Mouse (Mus musculus) cerebellum, postnatal 25 days (tissue): ENCODE measurements around the gene Clcn1.

Experiments used
- DNase-seq, 2 experiments: peaks; one replicate each; pipeline ENCODE4 v3.0.0; 2021; ENCODE audit warnings: mixed read lengths in 2 of 2

Clcn1 gene

DNA sequence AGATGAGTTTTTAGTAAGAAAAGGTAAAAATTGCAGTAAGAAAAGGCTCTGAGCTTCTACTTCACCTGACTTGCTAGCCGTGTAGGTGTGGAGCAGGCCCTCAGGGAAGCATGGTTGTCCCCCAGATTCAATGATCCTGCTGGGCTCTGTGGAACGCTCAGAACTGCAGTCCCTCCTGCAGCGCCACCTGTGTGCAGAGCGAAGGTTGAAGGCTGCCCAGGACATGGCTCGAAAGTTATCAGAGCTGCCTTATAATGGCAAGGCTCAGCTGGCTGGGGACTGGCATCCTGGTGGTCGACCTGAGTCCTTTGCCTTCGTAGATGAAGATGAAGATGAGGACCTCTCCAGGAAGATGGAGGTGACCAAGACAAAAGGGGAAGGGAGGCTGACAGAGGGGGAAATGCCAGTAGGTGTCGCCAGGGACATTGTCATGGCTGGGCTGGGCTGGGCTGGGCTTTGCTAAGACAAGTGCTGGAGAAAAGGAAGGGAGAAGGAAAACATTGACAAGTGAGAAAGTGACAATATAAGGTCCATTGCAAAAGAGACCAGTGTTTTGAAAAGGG is 23.4 kb downstream of the Clcn1 start:
- peak; percentile 55 to 73 for DNase-seq

DNA sequence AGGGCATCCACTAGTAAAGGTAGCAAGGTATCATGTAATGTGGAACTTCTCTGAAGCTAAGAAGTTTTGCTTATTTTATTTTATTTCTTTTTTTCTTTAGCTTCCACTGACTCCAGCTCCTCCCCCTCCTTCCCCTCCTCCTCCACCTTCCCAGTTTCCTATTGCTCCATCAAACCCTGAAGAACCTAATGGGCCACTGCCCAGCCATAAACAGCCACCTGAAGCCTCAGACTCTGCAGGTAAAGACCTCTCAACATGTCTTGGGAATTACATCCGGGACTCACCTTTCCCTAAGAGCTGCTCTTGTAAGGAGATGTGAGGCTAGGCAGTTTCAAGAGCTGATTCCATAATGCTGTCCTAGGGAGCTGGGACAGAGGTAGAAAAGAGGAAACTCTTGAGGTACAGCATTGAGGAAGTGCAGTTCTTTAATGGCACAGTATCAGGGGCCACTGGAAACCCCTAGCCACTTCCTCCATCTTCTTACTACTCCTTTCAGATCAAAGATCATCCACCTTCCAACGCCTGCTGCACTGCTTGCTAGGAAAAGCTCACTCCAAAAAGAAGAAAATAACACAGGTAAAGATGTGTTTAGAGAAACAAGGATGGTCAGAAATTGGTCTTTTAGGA is 24.1 kb downstream of the Clcn1 start:
- no peak for DNase-seq

DNA sequence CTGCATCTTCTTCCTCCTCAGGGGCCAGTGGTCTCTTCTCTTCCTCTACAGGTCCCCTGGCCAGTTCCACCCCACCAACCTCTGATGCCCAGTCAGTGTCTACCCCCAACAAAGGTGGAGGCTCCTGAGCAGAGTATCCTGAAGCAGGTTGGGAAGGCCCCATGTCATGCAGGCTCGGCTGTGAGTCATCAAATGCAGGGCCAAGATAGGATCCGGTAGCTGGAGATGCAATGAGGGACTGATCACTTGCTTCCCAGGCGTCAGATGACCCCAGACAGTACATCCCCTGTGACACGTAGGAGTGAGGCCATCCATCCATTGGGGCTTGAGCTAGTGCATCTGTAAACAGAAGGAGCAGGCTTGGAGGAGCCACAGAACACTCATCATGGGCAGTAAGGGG is 31.8 kb downstream of the Clcn1 start:
- DNase-seq = peak in 1 of 2 experiments; percentile 47

DNA sequence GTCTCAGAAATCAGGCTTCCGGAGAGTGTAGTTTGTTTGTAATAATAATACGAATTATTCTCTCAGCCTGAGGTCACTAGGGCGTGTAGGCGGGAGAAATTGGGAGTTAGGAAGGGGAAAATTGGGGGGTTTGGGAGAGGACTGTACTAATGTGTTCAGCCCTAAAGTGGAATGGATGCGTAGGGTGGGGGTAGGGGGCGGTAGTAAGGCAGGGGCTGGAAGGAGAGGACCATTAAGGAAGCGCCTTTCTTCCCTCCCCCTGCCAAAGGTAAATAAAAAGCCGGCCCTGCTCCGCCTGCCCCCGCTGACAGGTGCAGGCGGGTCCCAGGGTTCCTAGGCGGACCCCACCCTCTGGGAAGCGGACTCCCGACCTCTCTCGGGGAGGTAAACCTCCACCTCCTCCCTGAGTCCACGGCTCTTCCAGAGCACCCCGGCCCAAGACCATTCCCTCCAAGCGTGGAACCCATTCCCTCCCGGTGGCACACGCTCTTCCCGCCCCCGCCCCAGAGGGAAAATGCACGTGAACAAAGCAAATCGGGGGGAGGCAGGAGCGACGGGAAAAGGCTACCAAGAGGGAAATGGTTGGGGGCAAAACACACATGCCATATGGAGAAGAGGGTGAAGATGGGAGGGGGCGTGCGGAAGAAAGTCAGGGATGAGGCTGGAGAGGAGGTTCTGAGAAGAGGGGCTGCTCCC is 37.0 kb downstream of the Clcn1 start:
- DNase-seq = peak in 1 of 2 experiments; percentile 57

DNA sequence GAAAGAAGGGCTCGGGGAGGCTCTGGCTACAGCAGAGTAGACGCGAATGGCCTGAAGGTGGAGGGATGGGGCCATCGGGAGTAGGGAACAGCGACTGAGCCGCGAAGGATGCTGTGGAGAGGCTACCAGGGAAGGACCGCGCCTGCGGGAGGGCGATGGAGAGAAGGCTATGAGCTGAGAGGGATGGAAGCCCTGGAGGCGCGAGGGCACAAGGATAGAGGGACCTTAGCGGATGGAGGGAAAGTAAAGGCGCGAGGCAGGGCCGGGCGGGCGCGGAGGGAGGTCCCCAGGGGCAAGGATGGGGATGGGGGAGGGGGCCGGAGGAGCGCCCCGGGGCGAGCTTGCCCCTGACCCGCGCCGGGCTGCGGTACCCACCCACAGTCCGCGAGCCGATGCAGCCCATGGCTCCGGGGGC is 37.6 kb downstream of the Clcn1 start:
- DNase-seq = peak in 1 of 2 experiments; percentile 76

DNA sequence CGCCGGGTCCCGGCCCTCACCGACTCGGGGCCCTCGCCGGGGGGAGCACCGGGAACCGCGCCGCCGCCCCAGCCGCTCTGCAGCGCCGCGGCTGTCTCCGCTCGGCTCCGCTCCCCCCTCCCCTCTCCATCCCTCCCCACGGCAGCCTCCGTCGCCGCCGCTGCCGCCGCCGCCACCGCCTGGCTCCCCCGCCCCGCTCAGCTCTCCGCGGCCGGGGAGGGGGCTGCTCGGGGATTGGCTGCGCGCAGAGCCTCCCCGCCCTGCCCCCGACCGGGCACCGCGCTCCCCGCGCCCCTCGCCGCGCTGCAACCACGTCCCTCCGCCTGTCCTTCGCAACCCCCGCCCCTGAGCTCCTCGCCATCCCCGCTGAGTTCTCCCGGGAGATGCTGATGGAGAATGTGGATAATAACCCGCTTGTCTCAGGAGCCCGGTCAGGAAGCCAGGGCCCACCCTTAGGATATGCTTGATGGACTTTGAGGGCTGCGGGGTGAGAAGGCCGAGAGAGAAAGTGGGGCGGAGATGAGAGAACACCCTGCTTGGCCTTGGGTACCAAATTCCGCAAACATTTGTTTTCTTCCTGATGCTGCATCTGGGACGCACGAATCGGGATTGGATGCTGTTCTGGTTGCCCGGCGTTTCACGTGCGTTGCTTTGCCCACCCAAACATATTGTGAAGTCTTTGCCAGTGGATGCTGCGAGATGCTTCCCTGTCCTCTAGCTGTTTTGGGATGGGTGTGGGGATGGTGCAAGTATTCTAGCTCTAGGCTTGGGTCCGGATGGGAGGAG is 38.2 kb downstream of the Clcn1 start, which contains the start of gene Fam131b:
Fam131b (minus strand) TSS at position 162 of the 786 bp plus-strand sequence.
- DNase-seq = peak; percentile 89 to 95

DNA sequence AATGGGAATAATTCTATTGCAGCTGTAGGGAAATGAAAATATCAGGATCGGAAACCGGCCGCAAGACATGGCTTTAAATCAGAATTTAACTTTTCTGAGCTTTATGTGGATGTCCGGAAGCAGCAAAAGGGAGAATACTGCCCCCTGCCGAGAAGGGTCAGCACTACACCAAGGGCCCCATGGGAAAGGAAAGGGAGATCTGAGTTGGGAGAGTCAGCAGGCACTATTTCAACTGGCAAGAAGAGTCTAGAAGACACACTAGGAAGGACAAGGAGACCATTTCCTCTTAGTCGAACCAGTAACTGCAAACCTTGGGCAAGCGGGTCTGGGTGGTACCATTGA is 38.8 kb downstream of the Clcn1 start:
- peak; percentile 89 to 91 for DNase-seq

DNA sequence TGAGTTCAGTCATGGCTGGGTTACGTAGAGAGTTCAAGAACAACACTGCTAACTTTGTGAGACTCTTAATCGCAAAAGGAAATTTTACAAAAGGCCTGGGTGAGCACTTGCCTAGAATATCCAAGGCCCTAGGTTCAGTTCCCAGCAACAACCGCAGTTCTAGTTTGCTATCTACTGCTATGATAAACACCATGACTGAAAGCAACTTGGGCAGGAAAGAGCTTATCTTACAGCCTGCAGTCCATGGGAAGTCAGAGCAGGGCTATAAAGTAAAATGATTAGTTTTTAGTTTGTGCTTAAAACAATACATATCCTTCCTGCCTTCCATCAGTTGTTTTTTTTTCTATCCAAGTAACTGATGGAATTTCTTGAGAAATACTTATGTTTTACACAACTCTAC is 40.0 kb downstream of the Clcn1 start:
- no peak for DNase-seq

DNA sequence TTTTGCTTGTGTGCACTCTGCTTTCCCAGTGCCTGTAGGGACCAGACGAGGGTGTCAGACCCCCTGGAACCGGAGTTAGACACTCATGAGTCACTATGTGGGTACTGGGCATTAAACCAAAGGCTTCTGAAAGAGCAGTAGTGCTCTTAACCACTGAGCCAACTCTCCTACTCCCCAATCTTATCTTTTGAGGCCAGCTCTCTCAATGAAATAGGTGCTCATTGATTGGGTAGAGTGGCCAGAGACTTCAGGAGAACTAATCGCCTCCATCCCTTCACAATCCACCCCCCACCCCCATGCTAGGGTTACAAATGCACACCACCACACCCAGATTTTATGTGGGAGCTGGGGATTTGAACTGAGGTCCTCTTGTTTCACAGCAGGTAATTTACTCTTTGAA is 42.3 kb downstream of the Clcn1 start:
- DNase-seq = no peak

DNA sequence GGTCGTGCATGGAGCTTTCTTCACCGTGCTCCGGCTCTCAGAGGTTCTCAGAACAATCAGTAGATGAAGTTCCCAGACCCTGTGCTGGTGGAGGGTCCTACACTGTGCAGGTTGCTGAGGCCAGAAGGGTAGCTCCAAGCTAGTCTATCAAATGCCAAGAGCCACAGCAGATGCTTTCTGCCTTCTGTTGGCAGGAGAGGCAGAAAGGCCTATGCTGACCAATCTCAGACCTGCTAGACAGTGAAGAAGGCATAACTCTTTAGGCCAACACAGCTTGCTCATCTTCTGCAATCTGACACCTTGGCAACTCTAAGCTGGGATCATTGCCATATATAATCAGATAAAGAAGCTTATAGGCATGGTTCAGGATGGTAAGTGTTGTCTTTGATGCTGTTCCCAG is 43.7 kb downstream of the Clcn1 start:
- peak; percentile 68 to 69 for DNase-seq

DNA sequence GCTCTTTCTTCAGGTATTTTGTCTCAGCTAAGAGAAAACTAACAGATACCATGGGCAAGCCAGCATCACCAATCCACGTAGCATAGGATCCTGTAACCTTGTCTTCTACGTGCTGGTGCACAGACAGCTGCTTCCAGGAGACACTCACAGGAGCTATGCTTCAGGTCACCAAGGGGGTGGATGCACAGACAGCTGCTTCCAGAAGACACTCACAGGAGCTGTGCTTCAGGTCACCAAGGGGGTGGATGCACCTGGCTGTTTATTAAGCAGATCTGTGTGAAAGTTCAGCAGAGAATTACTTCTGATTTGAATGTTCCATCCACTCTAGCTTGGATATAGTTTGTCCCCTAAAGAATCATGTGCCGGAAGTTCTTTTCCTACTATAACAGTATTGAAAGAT is 44.5 kb downstream of the Clcn1 start:
- no peak for DNase-seq

DNA sequence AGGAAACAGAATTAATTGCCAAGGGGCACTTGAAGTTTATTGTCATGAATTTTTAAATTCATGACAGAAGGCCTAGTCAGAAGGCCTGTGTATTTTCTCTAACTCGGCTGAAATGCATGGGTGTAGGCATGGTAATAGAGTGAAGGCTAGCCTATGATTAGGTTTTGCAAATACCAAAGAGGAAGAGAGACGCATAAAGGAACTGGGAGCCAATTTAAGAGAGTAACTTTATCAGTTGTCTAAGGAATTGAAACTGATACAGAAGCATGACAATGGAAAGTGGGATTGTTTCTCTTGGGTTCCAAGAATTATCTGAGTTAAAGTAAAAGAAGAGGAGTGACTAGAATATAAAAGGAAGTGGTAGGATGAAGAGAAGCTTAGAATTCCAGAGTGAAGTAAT is 52.7 kb downstream of the Clcn1 start:
- DNase-seq = no peak

DNA sequence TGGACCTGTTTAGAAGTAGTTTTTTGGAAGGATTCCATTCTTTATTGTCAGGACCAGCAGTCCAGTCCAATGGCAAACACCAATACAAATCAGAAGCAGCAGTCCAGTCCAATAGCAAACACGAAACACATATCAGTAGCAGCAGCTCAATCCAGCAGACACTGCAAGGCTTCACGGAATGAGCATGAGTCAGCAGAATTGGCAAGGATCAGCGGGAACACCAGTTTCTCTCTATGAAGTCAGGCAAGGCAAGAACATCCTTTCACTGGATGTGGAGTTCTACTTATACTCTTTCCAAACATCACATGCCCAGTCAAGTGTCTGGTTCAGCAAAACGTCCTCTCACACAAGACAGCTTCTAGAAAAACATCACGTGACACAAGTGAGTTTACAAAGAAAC is 53.5 kb downstream of the Clcn1 start:
- no peak for DNase-seq

DNA sequence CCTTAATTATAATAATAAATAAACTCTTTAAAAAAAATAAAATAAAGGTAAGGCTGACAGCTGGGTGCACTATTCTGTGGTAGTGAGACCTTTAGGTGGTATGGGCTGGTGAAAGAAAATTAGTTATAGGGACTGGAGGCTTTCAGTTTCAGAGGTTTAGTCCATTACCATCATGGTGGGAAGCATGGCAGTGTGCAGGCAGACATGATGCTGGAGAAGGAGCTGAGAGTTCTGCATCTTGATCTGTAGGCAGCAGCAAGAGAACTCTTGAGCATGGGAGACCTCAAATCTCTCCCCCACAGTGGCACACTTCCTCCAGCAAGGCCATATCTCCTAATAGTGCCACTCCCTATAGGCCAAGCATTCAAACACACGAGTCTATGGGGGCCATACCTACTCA is 55.7 kb downstream of the Clcn1 start:
- no peak for DNase-seq

DNA sequence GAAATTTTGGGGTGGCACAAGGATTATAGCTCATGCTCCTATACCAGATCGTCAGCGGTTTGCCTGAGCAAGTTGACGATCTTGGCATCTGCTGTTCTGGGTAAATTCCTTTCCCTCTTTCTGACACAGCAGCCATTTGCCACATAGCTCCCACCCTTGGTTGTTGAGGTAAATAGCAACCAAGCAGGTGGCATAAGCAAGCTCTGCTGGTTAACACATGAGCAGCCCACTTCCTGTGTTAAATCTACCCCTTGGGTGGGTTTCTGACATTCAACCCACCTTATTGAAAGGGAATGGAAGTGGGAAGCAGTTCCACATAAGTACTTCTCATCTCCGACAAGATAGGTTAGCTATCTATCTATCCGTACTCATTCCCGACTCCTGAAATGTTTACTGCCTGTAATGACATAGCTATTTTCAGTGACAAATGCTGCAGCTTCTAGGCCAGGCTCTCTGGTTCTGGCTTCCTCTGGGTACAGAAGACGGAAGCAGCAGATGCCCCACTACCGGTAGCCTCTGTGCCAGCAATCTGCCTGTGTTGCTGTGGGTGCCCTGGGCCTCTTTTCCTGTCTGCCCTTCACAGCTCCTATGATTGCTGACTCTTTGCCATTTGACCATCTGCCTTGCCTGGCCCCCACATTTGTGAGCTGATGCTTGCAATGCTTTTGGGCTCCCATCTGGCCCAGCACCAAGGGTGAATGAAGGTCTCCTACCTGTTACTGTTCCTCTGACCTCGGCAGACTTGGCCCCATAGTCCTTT is 57.1 kb downstream of the Clcn1 start:
- peak; percentile 90 for DNase-seq

DNA sequence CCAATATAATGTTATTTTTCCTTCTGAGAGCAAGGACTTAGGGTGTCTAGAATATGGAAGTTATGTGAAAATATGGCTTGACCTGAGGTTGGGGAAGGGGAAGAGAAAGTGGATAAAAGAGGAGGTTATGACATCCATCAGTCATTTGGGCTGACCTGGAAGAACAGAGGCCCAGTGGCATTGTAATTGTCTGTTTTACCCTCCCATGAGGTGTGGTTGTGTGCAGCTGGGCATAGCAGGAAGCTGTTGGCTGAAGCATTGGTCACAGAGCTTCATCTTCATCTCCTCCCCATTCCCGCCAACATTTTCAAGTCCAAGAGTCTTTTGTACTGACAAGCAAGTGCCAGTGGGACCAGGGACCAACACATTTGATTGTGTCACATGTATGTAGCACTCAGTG is 57.8 kb downstream of the Clcn1 start:
- DNase-seq = no peak

DNA sequence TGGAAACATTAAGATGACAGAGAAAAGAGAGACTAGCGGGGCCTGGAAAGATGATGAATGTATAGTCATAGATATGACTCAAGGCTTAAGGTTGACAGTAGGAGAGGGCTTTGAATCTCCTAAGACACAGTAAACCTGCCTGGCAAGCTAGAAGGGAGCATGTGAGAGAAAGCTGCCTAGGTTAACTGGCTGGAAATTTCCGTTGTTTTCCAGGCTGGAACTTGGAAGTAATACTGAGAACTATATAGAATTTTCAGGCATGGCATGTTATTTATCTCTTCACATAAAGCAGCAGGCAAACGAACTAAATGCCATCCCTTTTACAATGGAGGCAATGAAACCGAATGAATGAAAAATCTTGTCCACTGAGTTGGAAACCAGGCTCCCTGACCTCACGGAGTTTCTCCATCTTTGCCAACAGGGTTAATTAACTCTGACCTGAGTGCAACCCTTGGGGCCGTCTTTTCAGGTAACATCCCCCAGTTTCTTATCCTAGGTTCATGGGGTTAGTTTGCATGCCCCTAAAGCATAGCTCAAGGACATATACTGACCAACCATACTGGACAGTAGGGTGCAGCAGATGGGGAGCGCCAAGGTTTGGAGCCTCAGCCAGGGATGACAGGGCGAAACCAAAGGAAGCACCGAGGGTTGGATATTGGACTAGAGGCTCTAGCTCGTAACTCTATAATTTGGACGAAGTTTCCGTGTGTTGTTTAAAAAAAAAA is 62.0 kb downstream of the Clcn1 start:
- DNase-seq = peak; percentile 66 to 74

DNA sequence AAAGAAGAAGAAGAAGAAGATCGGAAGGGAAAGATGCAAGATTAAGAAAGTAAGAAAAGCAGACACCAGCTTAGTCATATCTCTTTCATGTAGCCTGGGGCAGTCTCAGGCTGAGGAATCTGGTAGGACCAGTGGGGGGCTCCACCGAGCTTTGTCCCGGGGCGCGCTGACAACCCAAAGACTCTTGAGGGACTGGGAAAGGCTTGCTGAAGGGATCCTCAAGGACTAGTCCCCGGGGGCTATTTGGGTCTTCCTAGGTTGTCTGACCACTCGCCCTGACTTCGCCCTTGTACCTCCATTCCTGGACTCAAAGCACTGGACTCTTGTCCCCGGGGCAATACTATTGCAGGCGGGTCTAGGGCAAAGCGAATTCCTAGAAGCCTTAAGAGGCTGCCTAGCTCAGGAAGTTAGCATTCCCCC is 62.5 kb downstream of the Clcn1 start:
- peak; percentile 84 to 88 for DNase-seq

DNA sequence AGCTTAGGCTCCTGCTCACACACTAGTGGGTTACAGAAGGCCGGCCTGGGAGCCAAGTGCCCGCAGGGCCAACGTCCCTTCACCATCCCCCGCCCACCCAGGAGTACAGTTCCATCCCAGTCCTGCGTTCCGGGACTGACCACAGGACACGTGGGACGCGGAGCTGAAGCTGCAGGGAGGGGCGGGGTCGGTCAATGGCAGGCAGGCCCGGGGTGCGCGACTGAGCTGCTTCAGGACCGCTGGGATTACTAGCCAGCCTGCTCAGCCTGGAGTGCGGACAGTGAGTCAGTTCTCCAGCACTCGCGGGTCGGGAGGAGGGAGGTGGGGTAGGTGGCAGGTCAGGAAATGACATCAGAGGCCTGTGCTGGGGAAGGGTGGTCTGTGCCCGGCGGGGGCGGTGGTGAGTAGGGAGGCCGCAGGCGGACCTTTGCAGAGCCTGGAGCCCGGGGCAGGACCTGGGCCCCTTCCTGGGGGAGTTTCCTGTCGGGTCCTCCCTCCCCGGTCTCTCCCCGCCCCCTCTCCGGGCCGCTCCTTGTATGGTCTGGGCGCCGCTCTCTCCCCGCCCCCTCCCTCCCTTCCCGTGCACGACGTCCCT is 63.0 kb downstream of the Clcn1 start, which contains the start of gene Zyx:
Zyx (plus strand) TSS at position 205 of the 595 bp plus-strand sequence.
- peak; percentile 93 to 94 for DNase-seq

DNA sequence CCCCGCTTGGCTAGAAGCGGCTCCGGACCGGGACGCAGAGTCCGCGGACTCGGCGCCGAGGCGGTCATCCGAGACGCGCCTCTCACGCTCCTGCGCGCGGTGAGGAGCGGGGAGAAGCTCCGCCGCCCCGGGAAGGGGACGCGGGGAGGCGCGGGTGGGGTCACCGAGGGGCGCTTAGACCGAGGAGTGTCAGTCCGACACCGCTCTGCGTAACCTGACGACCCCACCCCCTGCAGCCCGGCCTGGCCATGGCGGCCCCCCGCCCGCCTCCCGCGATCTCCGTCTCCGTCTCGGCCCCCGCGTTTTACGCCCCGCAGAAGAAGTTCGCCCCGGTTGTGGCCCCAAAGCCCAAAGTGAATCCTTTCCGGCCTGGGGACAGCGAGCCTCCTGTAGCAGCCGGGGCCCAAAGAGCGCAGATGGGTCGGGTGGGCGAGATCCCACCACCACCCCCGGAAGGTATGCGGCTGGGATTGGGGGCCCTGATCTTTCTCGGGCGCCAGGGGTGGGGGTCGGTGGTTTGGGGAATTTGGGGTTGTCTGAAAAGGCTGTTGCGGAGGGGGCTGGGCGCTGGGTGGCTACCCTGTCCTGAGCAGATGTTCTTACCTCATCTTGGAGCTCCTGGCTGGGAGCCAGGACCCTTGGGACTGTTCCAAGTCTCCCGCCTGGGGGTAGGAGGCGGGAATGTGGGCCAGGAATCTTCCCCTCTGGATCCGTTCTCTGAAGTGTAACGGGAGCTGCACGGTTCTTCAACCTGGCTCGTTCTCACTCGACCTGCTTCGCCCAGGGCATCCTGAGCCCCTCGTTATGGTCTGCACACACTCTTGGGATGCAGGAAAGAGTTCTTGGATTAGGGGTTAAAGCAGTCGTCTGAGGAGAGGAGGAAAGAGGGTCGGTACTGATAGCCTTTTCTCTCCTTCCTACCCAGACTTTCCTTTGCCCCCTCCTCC is 63.8 kb downstream of the Clcn1 start:
- peak; percentile 80 to 86 for DNase-seq
